Mouse (Mus musculus): ENCODE data around the gene Cd163l1. TPM values are rescaled to one million over a fixed set of nuclear protein-coding genes. Genes with fewer than 3 reads are reported as not detected.
A peak's percentile ranks its signal among the peaks of the same experiment; 100 is the strongest.

Gene Cd163l1
- total RNA-seq, 1 experiment from 2014 or later = not detected

DNA sequence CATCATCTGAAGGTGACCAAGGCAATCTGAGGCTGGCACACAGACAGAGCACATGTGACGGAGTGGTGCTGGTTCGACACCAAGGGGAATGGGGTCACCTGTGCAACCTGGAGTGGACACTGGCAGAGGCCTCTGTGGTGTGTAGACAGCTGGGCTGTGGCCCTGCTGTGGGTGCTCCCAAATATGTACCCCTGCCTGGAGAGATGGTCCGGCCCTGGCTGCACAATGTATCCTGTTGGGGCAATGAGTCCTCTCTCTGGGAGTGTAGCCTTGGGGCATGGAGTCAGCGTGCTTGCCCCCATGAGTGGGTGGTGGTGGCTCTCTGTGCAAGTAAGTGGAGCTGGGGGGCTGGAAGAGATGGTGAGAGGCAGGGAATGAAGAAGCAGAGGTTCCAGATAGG, 2.3 kb downstream of the Cd163l1 start:
- DNase-seq = no peak

- no peak for DNase-seq
Observed at GRCm38 (mm10) chr7:140224209-140224608, 6.1 kb downstream of the Cd163l1 start.

GRCm38 (mm10) chr7:140228476-140228875, 10.4 kb downstream of the Cd163l1 start:
- peak; percentile 47 for DNase-seq

DNA sequence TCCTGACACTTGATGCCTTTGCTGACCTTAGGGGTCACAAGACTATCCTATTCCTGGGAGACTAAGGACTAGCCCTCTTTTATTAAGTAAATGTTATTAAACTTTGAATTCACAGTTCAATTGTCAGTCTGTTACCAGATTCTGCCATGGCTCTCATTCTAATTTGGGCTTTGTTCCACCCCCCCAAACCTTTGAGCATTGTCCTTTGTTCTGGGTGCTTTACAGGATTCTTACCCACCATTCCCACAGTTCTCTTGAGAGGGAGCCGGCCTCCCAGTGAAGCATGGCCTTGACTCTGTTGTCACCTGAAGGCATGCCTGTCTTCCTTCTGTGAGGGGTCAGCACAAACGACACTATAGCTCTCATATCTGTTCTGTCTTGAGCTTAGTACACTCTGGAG, 13.0 kb downstream of the Cd163l1 start:
- DNase-seq = no peak

DNA sequence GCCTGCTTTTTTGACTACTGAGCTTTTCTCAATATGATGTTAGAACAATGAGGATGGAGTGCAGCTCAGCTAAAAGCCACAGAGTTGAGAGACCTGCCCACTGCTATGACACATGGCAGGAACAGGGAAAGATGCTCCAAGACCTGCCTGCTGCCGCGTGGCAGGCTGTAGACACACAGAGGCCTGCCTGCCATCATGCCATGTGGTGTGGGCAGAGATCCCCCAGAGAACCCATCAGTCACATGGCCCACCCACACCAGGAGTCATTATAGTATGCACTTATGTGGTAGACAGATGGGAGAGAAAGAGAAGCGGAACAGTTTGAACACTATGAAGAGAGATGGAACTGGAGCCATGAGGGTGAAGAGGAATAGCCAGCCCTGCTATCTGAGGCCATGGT, 15.6 kb downstream of the Cd163l1 start:
- DNase-seq = no peak

- DNase-seq = no peak
Observed at GRCm38 (mm10) chr7:140247216-140247615, 29.1 kb downstream of the Cd163l1 start, which contains the start of gene 5830411N06Rik. TSS of gene 5830411N06Rik (plus strand) at chr7:140247284.

GRCm38 (mm10) chr7:140253780-140254299, 35.8 kb downstream of the Cd163l1 start:
- no peak for DNase-seq

Other genes with a start within 250 kb of the Cd163l1 start
- 0.61 TPM in 1 of 2 replicates, not detected in the other for gene 6430531B16Rik, start 239.5 kb upstream of the Cd163l1 start, total RNA-seq (2021)
- 1.9 and 2.1 TPM in 2 replicates for gene Adam8, start 225.7 kb upstream of the Cd163l1 start, total RNA-seq (2021)
- 24.5 and 26.2 TPM in 2 replicates for gene Zfp511, start 181.9 kb upstream of the Cd163l1 start, total RNA-seq (2021)
- 21.1 and 31.8 TPM in 2 replicates for gene Tubgcp2, start 181.6 kb upstream of the Cd163l1 start, total RNA-seq (2021)
- gene Msx3, start 169.2 kb upstream of the Cd163l1 start, total RNA-seq (2021) = not detected in 2 replicates
- 5.8 and 6.1 TPM in 2 replicates for gene Caly, start 135.7 kb upstream of the Cd163l1 start, total RNA-seq (2021)
- gene Prap1, start 124.9 kb upstream of the Cd163l1 start, total RNA-seq (2021) = not detected in 2 replicates
- 68.5 and 85.2 TPM in 2 replicates for gene Fuom, start 115.8 kb upstream of the Cd163l1 start, total RNA-seq (2021)
- gene Paox, start 102.5 kb upstream of the Cd163l1 start, total RNA-seq (2021) = 30.3 and 33.5 TPM in 2 replicates
- 435 and 524 TPM in 2 replicates for gene Echs1, start 101.8 kb upstream of the Cd163l1 start, total RNA-seq (2021)
- 35.9 and 39.5 TPM in 2 replicates for gene Mtg1, start 80.7 kb upstream of the Cd163l1 start, total RNA-seq (2021)
- gene Sprn, start 63.4 kb upstream of the Cd163l1 start, total RNA-seq (2021) = 0.76 and 0.79 TPM in 2 replicates
- not detected in 2 replicates for gene Olfr522, start 53.5 kb upstream of the Cd163l1 start, total RNA-seq (2021)
- gene Olfr523, start 45.0 kb upstream of the Cd163l1 start, total RNA-seq (2021) = not detected in 2 replicates
- not detected in 2 replicates for gene Olfr524, start 12.3 kb upstream of the Cd163l1 start, total RNA-seq (2021)
- not detected in 2 replicates for gene 5830411N06Rik, start 29.0 kb downstream of the Cd163l1 start, total RNA-seq (2021)
- not detected in 2 replicates for gene Olfr525, start 102.6 kb downstream of the Cd163l1 start, total RNA-seq (2021)
- gene Olfr527, start 115.8 kb downstream of the Cd163l1 start, total RNA-seq (2021) = not detected in 2 replicates
- gene Olfr60, start 143.4 kb downstream of the Cd163l1 start, total RNA-seq (2021) = not detected in 2 replicates
- not detected in 2 replicates for gene Olfr530, start 158.1 kb downstream of the Cd163l1 start, total RNA-seq (2021)
- gene Olfr531, start 184.7 kb downstream of the Cd163l1 start, total RNA-seq (2021) = not detected in 2 replicates
- gene Olfr532, start 203.4 kb downstream of the Cd163l1 start, total RNA-seq (2021) = not detected in 2 replicates
- gene Olfr533, start 245.1 kb downstream of the Cd163l1 start, total RNA-seq (2021) = not detected in 2 replicates